Mouse (Mus musculus) ES-Bruce4 (cell line): ENCODE measurements around the gene Dars.

Experiments used
- CTCF ChIP-seq: IDR thresholded peaks from one replicate; pipeline ENCODE4 v1.8.1; 2011; ENCODE audit warnings: low read depth, low read length
- EP300 ChIP-seq: IDR thresholded peaks from 2 replicates; pipeline ENCODE4 v1.6.1; 2011; ENCODE audit warnings: low read depth, low read length; ENCODE audit not compliant: insufficient read depth
- POLR2A ChIP-seq: IDR thresholded peaks from one replicate; pipeline ENCODE4 v1.8.1; 2011; ENCODE audit warnings: low read length; ENCODE audit not compliant: insufficient read depth

DNA sequence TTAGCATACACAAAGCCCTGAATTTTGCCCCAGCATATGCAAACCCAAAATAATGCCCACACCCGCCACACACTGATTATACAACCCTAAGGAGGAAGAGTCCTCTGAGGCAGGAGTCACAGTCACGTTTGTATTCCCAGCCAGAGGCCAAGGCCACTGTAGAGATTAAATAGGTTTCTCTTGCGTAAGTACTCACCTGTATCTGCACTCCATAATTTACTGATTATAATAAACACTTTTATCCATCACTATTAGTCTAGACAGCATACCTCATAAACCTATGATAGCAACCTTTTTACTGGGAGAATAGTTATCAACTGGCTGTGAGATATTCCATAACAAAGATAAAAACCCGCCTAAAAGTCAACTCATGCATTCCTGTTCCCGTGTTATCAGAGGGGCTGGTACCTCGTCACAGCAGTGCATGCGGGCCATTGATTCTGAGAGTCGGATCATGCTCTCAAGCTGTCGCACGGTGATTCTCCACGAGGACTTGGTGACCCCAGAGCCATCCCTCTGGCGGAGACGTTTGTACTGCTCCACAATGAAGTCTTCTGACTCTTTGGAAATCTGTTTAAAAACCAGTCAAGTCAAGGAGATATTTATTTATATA is 79.4 kb downstream of the Dars start:
- TF ChIP-seq CTCF (no peak), POLR2A (no peak), EP300 (no peak)
